Mouse (Mus musculus): ENCODE measurements around the gene Ces3a. TPM values are rescaled to one million over a fixed set of nuclear protein-coding genes. Genes with fewer than 3 reads are reported as not detected.
"Not testable (repeated sequence)": the region's sequence is repeated elsewhere in the genome, so short reads cannot be mapped to it uniquely, and the experiment has no call there.

Gene Ces3a
- total and polyA plus RNA-seq, 3 experiments: not detected

DNA sequence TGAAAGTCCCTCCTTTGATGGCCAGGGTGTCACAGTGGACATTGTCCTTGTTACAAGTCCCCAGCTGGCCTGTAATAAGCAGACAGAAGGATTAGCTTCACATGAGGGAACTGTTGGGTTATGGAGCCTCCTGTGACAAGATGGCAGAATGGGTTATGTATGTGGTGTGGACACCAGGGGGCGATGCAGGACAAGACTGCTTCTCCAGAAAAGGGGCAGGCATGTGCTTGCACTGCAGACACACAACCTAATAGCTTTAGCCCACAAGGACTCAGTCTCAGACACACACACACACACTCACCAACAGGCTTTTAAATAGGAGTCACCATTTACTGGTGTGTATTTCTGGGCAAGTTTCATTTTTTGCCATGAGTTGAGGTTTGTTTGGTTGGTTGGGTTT lies 18.4 kb downstream of the Ces3a start:
- Histone ChIP-seq H3K27ac (ENCODE audit: control insufficient read depth, low read depth, low read length) (no peak overlapping the region), H3K79me2 (ENCODE audit: control insufficient read depth, insufficient read depth, low read length, poor library complexity) (no peaks in the 10 kb centered on the region), H3K36me3 (ENCODE audit: control insufficient read depth in 1 of 2, insufficient read depth in 2 of 2, low read length in 2 of 2) (no peaks in the 10 kb centered on the region), H3K9me3 (replicated peaks; ENCODE audit: insufficient read depth, low read length) (no peaks in the 10 kb centered on the region), H3K27me3 (ENCODE audit: control insufficient read depth in 1 of 2, insufficient read depth in 2 of 2, low read length in 2 of 2) (peaks cover 2 to 5% of the 10 kb centered on the region in 2 experiments; a peak in 2 of 4 replicates), H3K4me1 (ENCODE audit: control insufficient read depth in 1 of 2, insufficient read depth in 2 of 2, low read length in 2 of 2) (no peaks in the 10 kb centered on the region), H3K4me3 (ENCODE audit: control insufficient read depth in 1 of 2, insufficient read depth in 1 of 2, low read depth in 2 of 2, low read length in 2 of 2) (no peak overlapping the region), H3K9ac (ENCODE audit: control insufficient read depth, low read depth, low read length, poor library complexity, severe bottlenecking) (no peak overlapping the region)
- peak; percentile 75 for DNase-seq (ENCODE audit: low read depth, low spot score)
- peak; percentile 78 for TF ChIP-seq RAD21 (IDR thresholded peaks at IDR 0.05; ENCODE audit: low read depth, low read length)
- no peak for TF ChIP-seq ELF1 (IDR thresholded peaks at IDR 0.05; ENCODE audit: low read depth, low read length)
- TF ChIP-seq MYC (IDR thresholded peaks at IDR 0.05; ENCODE audit: low read depth, low read length): peak; percentile 52; the same call in 1 of the 2 replicates
- no peak for TF ChIP-seq TBP (IDR thresholded peaks at IDR 0.05; ENCODE audit: low read depth, low read length)
- TF ChIP-seq ZNF384 (IDR thresholded peaks at IDR 0.05; ENCODE audit: low read depth, low read length): no peak
- no peak for TF ChIP-seq CHD1 (IDR thresholded peaks at IDR 0.05; ENCODE audit: low read depth, low read length)
- TF ChIP-seq ZC3H11A (IDR thresholded peaks at IDR 0.05; ENCODE audit: low read depth, low read length): peak; percentile 48
- TF ChIP-seq CTCF (IDR thresholded peaks at IDR 0.05 in 2 of 3, conservative IDR thresholded peaks at IDR 0.05 in 1 of 3; ENCODE audit: control insufficient read depth in 1 of 3, insufficient read depth in 1 of 3, low read depth in 2 of 3, low read length in 3 of 3, poor library complexity in 1 of 3, severe bottlenecking in 1 of 3): peak; percentile 74 to 85 (median 76)
- TF ChIP-seq MAX (IDR thresholded peaks at IDR 0.05; ENCODE audit: low read length): 0 out of 2 replicates have a peak, but pooled peaks have one; percentile 19
- peak; percentile 77 for TF ChIP-seq SMC3 (IDR thresholded peaks at IDR 0.05; ENCODE audit: low read depth, low read length)
- TF ChIP-seq POLR2AphosphoS2 (IDR thresholded peaks at IDR 0.05; ENCODE audit: low read length): no peak
- TF ChIP-seq KAT2A (conservative IDR thresholded peaks at IDR 0.05; ENCODE audit: low read depth, low read length): no peak

DNA sequence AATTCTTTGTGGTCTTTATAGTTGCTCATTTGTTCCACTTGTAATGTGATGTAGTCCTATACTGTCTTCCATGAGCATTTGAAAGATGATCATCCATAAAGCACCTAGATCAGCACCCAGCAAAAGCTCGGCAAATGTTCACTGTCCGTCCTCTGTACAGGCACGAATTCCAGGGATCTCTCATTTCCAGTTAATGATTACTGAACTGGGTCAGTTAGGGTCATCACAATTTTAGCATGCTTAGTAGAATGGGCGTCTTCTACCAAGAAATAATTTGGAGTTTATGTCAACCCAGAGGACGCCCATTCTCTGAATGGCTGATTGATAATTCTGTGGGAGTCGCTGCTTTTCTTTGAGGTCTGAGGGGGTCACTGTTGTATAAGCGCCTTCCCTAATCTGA lies 19.5 kb downstream of the Ces3a start:
- not testable (repeated sequence) for H3K27me3 ChIP-seq (ENCODE audit: control insufficient read depth in 1 of 2, insufficient read depth in 2 of 2, low read length in 2 of 2); H3K36me3 ChIP-seq (ENCODE audit: control insufficient read depth in 1 of 2, insufficient read depth in 2 of 2, low read length in 2 of 2); H3K9ac ChIP-seq (ENCODE audit: control insufficient read depth, low read depth, low read length, poor library complexity, severe bottlenecking); H3K4me3 ChIP-seq (ENCODE audit: control insufficient read depth in 1 of 2, insufficient read depth in 1 of 2, low read depth in 2 of 2, low read length in 2 of 2); H3K9me3 ChIP-seq (replicated peaks; ENCODE audit: insufficient read depth, low read length); H3K27ac ChIP-seq (ENCODE audit: control insufficient read depth, low read depth, low read length); H3K79me2 ChIP-seq (ENCODE audit: control insufficient read depth, insufficient read depth, low read length, poor library complexity); DNase-seq (ENCODE audit: low read depth, low spot score); H3K4me1 ChIP-seq (ENCODE audit: control insufficient read depth in 1 of 2, insufficient read depth in 2 of 2, low read length in 2 of 2)

DNA sequence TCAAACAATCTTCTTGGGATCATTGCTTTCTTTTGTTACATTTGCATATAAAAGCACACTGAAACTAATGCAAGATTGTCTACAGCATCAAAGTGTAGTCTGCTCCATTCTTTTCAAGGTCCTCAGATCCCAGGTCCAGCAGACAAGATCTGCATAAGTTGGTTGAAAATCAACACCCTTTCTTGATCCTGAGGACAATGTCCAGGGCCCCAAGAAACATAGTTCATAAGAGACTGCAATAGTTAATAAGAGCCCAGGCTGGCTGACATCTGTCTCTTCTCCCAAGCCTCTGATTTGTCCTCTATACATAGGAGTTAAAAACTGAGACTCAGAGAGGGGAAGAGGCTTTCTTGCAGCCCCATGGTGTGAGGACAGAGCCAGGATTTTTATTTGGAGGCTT lies 20.6 kb downstream of the Ces3a start:
- H3K4me1 ChIP-seq (ENCODE audit: control insufficient read depth in 1 of 2, insufficient read depth in 2 of 2, low read length in 2 of 2): no peaks in the 10 kb centered on the region
- H3K9me3 ChIP-seq (replicated peaks; ENCODE audit: insufficient read depth, low read length): no peaks in the 10 kb centered on the region
- H3K4me3 ChIP-seq (ENCODE audit: control insufficient read depth in 1 of 2, insufficient read depth in 1 of 2, low read depth in 2 of 2, low read length in 2 of 2): no peak overlapping the region
- TF ChIP-seq RCOR1 (IDR thresholded peaks at IDR 0.05; ENCODE audit: low read depth, low read length) (no peak), E2F4 (IDR thresholded peaks at IDR 0.05; ENCODE audit: borderline replicate concordance, low read depth, low read length) (no peak), ELF1 (IDR thresholded peaks at IDR 0.05; ENCODE audit: low read depth, low read length) (no peak), GATA1 (IDR thresholded peaks at IDR 0.05; ENCODE audit: low read depth, low read length) (no peak), USF2 (IDR thresholded peaks at IDR 0.05; ENCODE audit: borderline replicate concordance in 1 of 2, insufficient read depth in 1 of 2, low read depth in 1 of 2, low read length in 2 of 2) (no peak), ZMIZ1 (IDR thresholded peaks at IDR 0.05; ENCODE audit: low read depth, low read length) (no peak), CHD1 (IDR thresholded peaks at IDR 0.05; ENCODE audit: low read depth, low read length) (no peak), MAZ (IDR thresholded peaks at IDR 0.05; ENCODE audit: low read depth, low read length) (no peak), UBTF (IDR thresholded peaks at IDR 0.05; ENCODE audit: borderline replicate concordance, insufficient read depth, low read depth, low read length) (no peak), MAFK (IDR thresholded peaks at IDR 0.05; ENCODE audit: borderline replicate concordance, low read depth, low read length) (no peak), JUND (IDR thresholded peaks at IDR 0.05; ENCODE audit: low read depth, low read length) (no peak), TCF12 (IDR thresholded peaks at IDR 0.05; ENCODE audit: low read depth, low read length) (no peak)
- H3K27me3 ChIP-seq (ENCODE audit: control insufficient read depth in 1 of 2, insufficient read depth in 2 of 2, low read length in 2 of 2): peaks cover 3 to 8% of the 10 kb centered on the region in 2 experiments; a peak in 3 of 4 replicates
- H3K36me3 ChIP-seq (ENCODE audit: control insufficient read depth in 1 of 2, insufficient read depth in 2 of 2, low read length in 2 of 2): no peaks in the 10 kb centered on the region
- no peak overlapping the region for H3K27ac ChIP-seq (ENCODE audit: control insufficient read depth, low read depth, low read length)
- DNase-seq (ENCODE audit: low read depth, low spot score): no peak
- H3K79me2 ChIP-seq (ENCODE audit: control insufficient read depth, insufficient read depth, low read length, poor library complexity): no peaks in the 10 kb centered on the region
- no peak overlapping the region for H3K9ac ChIP-seq (ENCODE audit: control insufficient read depth, low read depth, low read length, poor library complexity, severe bottlenecking)
